Mouse (Mus musculus) limb, embryonic 15.5 days (tissue): Measurements from ENCODE around the gene Gm20721. TPM values are rescaled to one million over a fixed set of nuclear protein-coding genes. Genes with fewer than 3 reads are reported as not detected.
A peak's percentile ranks its signal among the peaks of the same experiment; 100 is the strongest.

Source experiments
- ATAC-seq: fragments of 200-750 bp; cut with Nextera tagmentation; 2 replicates; pipeline ENCODE4 v1.8.0; 2017; ENCODE audit warnings: low read depth, moderate TSS enrichment; ENCODE audit not compliant: insufficient number of reproducible peaks, low FRiP score, low TSS enrichment
- H3K27ac ChIP-seq: fragments of 300-500 bp; sonication (generic); 2 replicates; pipeline ENCODE4 v1.5.1; 2015; ENCODE audit warnings: moderate library complexity, mild to moderate bottlenecking, inconsistent platforms
- H3K27me3 ChIP-seq: fragments of 300-500 bp; sonication (generic); 2 replicates; pipeline ENCODE4 v1.6.1; 2015; ENCODE audit warnings: inconsistent platforms
- H3K36me3 ChIP-seq: fragments of 300-500 bp; sonication (generic); 2 replicates; pipeline ENCODE4 v1.6.1; 2015; ENCODE audit warnings: inconsistent platforms
- H3K4me1 ChIP-seq: fragments of 300-500 bp; sonication (generic); 2 replicates; pipeline ENCODE4 v1.6.1; 2015; ENCODE audit warnings: inconsistent platforms
- H3K4me2 ChIP-seq: fragments of 300-500 bp; sonication (generic); 2 replicates; pipeline ENCODE4 v1.6.1; 2015; ENCODE audit warnings: mild to moderate bottlenecking, inconsistent platforms
- H3K4me3 ChIP-seq: fragments of 300-500 bp; sonication (generic); 2 replicates; pipeline ENCODE4 v1.5.1; 2015; ENCODE audit warnings: mild to moderate bottlenecking, inconsistent platforms
- H3K9ac ChIP-seq: fragments of 300-500 bp; sonication (generic); 2 replicates; pipeline ENCODE4 v1.6.1; 2015; ENCODE audit warnings: inconsistent platforms
- H3K9me3 ChIP-seq: fragments of 300-500 bp; sonication (generic); 2 replicates; pipeline ENCODE4 v1.6.1; 2016; ENCODE audit warnings: inconsistent platforms
- WGBS: fragments of 180-500 bp; shearing (Covaris S2); methylation state at CpG from one replicate; pipeline ENCODE4 v1.1.7; 2015; 5-methylcytosine and 5-hydroxymethylcytosine counted together
- polyA plus RNA-seq: library from polyadenylated mRNA; unstranded; fragments of >200 nt; fragmentation: Nextera tagmentation; extraction: Ambion mirVana; gene quantifications from 2 replicates; pipeline ENCODE4 v1.2.1, GENCODE M21; 2015

The Gm20721 gene
- polyA plus RNA-seq, 1 experiment from 2014 or later: 28.5 TPM

DNA sequence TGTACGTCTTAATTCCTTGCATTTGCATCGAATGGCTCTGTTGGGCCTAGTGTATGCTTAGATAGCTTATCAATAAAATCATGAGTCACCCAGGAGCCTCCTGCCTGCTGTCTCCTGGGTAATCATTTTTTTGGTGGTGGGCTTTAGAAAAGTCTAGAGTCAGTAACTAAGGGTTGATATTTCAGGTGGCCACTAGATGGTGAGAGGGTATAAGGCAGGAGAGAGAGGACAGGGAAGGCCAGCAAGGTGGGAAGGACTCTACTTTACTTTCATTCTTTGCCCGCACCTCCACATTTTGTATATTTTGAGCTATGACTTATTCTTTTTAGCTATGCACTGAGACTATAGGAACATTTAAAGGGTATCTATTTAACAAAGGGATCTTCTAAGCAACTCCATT, 38.6 kb downstream of the Gm20721 start:
- no peaks in the 10 kb centered on the region for H3K36me3 ChIP-seq
- peaks cover 7% of the 10 kb centered on the region for H3K4me1 ChIP-seq
- H3K27ac ChIP-seq: no peak overlapping the region
- H3K27me3 ChIP-seq: no peaks in the 10 kb centered on the region
- H3K9ac ChIP-seq: no peak overlapping the region
- 81% methylated on average over 3 of the region's 3 CpGs for WGBS
- no peak for ATAC-seq
- no peak overlapping the region for H3K4me2 ChIP-seq
- H3K4me3 ChIP-seq: no peak overlapping the region
- H3K9me3 ChIP-seq: no peaks in the 10 kb centered on the region

DNA sequence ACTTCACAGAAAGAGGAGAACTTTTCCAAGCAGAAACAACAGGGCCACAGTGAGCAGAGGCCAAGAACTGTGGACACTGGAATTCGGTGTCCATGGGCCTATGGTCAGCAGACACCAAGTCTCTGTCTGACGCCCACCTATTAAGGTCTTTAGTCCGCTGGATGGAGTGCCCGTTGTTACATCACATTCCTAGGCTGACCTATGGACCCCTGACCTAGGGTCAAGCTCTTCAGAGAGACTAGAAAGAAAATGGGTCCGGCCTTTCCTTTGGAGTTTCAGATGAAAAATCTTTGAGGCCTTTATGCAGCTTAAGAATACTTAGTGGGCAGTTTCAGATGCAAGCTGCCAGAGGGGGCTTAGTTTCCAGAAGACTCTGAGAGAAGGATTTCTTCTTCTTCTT, 40.9 kb downstream of the Gm20721 start:
- Histone ChIP-seq H3K9me3 (peaks cover 2% of the 10 kb centered on the region; the same call in 1 of the 2 replicates), H3K4me3 (no peak overlapping the region), H3K4me1 (no peaks in the 10 kb centered on the region), H3K4me2 (no peak overlapping the region), H3K9ac (no peak overlapping the region), H3K27me3 (peaks cover 1% of the 10 kb centered on the region; the same call in 1 of the 2 replicates), H3K27ac (no peak overlapping the region), H3K36me3 (peaks cover 2% of the 10 kb centered on the region)
- ATAC-seq: no peak
- 19% methylated on average over 5 of the region's 5 CpGs for WGBS

DNA sequence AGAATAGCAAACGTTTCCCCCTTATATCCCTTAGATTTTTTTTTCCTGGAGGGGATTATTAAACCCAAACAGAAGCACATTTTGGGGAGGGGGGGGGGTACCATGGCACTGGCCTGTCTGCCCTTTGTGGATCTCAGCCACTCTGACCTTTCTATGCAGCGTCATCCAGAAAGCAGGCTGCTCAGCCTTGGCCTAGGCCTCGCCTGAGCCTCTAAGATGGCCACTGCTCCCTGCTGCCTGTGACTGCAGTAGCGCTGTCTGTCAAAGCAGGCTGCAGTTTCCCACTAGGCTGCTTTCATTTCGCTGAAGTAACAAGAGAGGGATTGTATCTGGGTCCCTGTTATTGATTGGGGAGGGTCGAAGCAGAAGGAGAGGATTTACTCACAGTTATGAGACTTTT, 44.0 kb downstream of the Gm20721 start:
- Histone ChIP-seq H3K27me3 (peaks cover 31% of the 10 kb centered on the region), H3K4me3 (no peak overlapping the region), H3K9me3 (peaks cover 32% of the 10 kb centered on the region), H3K27ac (no peak overlapping the region), H3K9ac (no peak overlapping the region), H3K4me2 (no peak overlapping the region), H3K36me3 (peaks cover 32% of the 10 kb centered on the region), H3K4me1 (peaks cover 25% of the 10 kb centered on the region)
- no peak for ATAC-seq
- 58% methylated on average over 6 of the region's 6 CpGs for WGBS

DNA sequence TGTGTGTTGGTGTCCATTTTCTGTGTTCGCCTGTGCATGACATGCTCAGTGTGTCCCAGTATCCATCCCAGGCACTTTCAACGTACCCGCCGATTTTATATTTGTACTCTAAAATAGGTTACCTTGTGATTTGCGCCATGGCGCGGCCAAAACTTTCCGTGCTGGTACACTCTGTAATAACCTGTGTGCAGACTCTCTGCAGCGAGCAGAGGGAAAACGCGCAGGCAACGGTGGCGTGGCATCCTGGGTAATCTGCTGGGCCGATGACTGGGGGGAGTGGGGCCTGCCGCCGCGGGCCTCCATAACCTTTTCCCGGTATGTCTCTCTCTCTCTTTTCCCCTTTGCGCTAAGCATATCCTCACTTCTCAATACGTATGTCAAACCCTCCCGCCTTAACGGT, 45.8 kb downstream of the Gm20721 start:
- Histone ChIP-seq H3K4me3 (peak overlapping the region; percentile 40), H3K9ac (no peak overlapping the region), H3K9me3 (peaks cover 42% of the 10 kb centered on the region), H3K4me2 (peak overlapping the region; percentile 52), H3K27ac (no peak overlapping the region), H3K4me1 (peaks cover 35% of the 10 kb centered on the region), H3K36me3 (peaks cover 48% of the 10 kb centered on the region), H3K27me3 (peaks cover 38% of the 10 kb centered on the region)
- no peak for ATAC-seq
- 57% methylated on average over 22 of the region's 22 CpGs for WGBS

DNA sequence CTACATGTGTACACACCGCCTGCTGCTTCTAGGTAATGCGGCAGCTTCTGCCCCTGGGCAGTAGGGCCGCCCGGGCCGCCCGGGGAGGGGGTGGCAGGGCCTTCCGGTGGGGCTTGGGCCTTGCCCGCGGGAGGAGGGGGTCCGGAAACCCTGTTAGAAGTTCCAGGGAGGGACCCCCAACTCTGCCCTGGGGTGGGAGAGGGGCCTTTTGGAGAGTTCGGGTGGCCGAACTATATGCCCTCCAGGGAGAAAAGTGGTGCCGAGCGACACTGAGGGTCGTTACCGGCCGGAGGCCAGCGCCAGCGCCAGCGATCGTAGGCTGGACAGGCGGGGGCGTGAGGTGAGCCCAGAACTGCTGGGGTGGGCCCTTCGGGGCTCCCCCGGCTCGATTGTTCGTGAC, 46.3 kb downstream of the Gm20721 start:
- Histone ChIP-seq H3K9me3 (peaks cover 47% of the 10 kb centered on the region), H3K36me3 (peaks cover 52% of the 10 kb centered on the region), H3K27ac (no peak overlapping the region), H3K4me3 (peak overlapping the region; percentile 40), H3K27me3 (peaks cover 38% of the 10 kb centered on the region), H3K4me2 (peak overlapping the region; percentile 52), H3K9ac (no peak overlapping the region), H3K4me1 (peaks cover 35% of the 10 kb centered on the region)
- 45% methylated on average over 27 of the region's 27 CpGs for WGBS
- ATAC-seq: no peak

DNA sequence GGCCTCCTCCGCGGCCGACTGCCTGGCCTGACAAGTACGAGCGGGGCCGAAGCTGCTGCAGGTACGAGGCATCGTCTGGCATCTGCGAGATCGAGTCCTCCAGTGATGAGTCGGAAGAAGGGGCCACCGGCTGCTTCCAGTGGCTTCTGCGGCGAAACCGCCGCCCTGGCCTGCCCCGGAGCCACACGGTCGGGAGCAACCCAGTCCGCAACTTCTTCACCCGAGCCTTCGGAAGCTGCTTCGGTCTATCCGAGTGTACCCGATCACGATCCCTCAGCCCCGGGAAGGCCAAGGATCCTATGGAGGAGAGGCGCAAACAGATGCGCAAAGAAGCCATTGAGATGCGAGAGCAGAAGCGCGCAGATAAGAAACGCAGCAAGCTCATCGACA, 46.7 kb downstream of the Gm20721 start:
- 59% methylated on average over 34 of the region's 34 CpGs for WGBS
- Histone ChIP-seq H3K27ac (no peak overlapping the region), H3K4me2 (peak overlapping the region; percentile 52), H3K36me3 (peaks cover 56% of the 10 kb centered on the region), H3K9me3 (peaks cover 51% of the 10 kb centered on the region), H3K9ac (no peak overlapping the region), H3K4me3 (peak overlapping the region; percentile 40), H3K4me1 (peaks cover 35% of the 10 kb centered on the region), H3K27me3 (peaks cover 38% of the 10 kb centered on the region)
- ATAC-seq: no peak

DNA sequence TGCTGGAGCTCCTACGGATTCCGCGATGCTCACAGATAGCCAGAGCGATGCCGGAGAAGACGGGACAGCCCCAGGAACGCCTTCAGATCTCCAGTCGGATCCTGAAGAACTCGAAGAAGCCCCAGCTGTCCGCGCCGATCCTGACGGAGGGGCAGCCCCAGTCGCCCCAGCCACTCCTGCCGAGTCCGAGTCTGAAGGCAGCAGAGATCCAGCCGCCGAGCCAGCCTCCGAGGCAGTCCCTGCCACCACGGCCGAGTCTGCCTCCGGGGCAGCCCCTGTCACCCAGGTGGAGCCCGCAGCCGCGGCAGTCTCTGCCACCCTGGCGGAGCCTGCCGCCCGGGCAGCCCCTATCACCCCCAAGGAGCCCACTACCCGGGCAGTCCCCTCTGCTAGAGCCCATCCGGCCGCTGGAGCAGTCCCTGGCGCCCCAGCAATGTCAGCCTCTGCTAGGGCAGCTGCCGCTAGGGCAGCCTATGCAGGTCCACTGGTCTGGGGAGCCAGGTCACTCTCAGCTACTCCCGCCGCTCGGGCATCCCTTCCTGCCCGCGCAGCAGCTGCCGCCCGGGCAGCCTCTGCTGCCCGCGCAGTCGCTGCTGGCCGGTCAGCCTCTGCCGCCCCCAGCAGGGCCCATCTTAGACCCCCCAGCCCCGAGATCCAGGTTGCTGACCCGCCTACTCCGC, 47.3 kb downstream of the Gm20721 start:
- Histone ChIP-seq H3K27me3 (peaks cover 38% of the 10 kb centered on the region), H3K4me3 (peak overlapping the region; percentile 40), H3K9me3 (peaks cover 56% of the 10 kb centered on the region), H3K4me2 (peak overlapping the region; percentile 52), H3K9ac (no peak overlapping the region), H3K27ac (no peak overlapping the region), H3K4me1 (peaks cover 35% of the 10 kb centered on the region), H3K36me3 (peaks cover 61% of the 10 kb centered on the region)
- ATAC-seq: no peak
- 58% methylated on average over 48 of the region's 48 CpGs for WGBS

DNA sequence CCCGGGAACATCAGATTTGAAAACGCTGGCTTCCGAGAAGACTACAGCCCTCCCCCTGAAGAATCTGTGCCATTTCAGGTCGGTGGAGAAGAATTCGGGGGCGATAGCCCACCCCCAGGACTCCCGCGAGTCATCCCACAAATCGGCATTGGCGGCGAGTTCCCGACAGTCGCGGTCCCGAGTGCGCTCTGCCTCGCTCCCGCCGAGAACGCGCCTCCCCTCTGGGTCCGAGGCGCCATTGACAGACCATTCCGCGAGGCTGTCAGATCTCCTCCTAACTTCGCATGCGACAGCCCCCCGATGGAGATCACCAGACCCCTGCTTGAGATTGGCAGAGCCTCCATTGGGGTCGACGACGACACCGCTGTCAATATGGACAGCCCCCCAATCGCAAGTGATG, 48.0 kb downstream of the Gm20721 start:
- no peak overlapping the region for H3K27ac ChIP-seq

DNA sequence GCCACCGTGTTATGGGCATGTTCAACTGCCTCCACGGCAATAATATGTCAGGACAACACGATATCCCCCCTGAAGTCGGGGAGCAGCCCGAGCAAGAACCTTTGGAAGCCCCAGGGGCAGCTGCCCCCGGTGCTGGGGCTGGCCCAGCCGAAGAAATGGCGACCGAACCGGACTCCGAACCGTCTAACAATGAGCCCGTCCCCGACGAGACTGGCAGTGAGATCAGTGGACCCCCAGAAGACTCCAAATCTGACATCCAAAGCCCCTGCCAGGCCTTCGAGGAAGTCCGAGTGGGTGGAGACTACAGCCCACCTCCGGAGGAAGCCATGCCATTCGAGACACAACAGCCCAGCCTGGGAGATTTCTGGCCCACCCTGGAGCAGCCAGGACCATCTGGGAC, 48.7 kb downstream of the Gm20721 start:
- Histone ChIP-seq H3K27ac (no peak overlapping the region), H3K4me1 (peaks cover 37% of the 10 kb centered on the region), H3K27me3 (peaks cover 38% of the 10 kb centered on the region), H3K9me3 (peaks cover 56% of the 10 kb centered on the region), H3K4me3 (peak overlapping the region; percentile 40), H3K4me2 (peak overlapping the region; percentile 52), H3K9ac (no peak overlapping the region), H3K36me3 (peaks cover 64% of the 10 kb centered on the region)
- ATAC-seq: no peak
- WGBS: 67% methylated on average over 19 of the region's 19 CpGs

More for the DNA sequence above, 48.0 kb downstream of the Gm20721 start:
- Histone ChIP-seq H3K4me3 (peak overlapping the region; percentile 40), H3K9me3 (peaks cover 56% of the 10 kb centered on the region), H3K4me1 (peaks cover 37% of the 10 kb centered on the region), H3K27me3 (peaks cover 38% of the 10 kb centered on the region), H3K9ac (no peak overlapping the region), H3K4me2 (peak overlapping the region; percentile 52), H3K36me3 (peaks cover 61% of the 10 kb centered on the region)
- ATAC-seq: no peak
- WGBS: 43% methylated on average over 33 of the region's 33 CpGs

DNA sequence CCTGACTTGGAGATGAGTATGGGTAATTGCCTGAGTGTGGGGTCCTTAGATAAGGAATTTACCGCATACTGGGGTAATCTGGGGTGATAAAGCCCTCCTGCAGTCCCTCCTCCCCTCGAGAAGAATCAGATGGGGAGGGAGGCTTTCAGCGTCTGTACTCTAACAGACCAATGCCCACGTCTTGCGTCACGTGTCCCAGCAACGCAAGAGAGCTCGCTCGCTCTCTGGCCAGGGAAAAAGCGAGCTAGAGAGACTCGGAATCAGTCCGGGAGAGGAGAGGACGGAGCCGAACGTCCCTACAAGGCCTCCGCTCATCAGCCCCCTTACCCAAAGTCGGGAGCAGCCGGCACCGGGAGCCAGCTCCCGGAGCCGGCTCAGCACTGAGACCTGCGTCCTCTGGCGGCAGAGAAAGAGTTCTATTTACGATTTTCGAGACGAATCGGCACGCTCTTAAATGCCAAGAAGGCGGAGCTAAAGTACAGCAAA, 49.4 kb downstream of the Gm20721 start:
- Histone ChIP-seq H3K27ac (no peak overlapping the region), H3K4me3 (peak overlapping the region; percentile 25), H3K27me3 (peaks cover 38% of the 10 kb centered on the region), H3K9ac (no peak overlapping the region), H3K4me1 (peaks cover 44% of the 10 kb centered on the region), H3K36me3 (peaks cover 65% of the 10 kb centered on the region), H3K9me3 (peaks cover 56% of the 10 kb centered on the region), H3K4me2 (peak overlapping the region; percentile 31; the same call in 1 of the 2 replicates)
- ATAC-seq: no peak
- 48% methylated on average over 29 of the region's 29 CpGs for WGBS

DNA sequence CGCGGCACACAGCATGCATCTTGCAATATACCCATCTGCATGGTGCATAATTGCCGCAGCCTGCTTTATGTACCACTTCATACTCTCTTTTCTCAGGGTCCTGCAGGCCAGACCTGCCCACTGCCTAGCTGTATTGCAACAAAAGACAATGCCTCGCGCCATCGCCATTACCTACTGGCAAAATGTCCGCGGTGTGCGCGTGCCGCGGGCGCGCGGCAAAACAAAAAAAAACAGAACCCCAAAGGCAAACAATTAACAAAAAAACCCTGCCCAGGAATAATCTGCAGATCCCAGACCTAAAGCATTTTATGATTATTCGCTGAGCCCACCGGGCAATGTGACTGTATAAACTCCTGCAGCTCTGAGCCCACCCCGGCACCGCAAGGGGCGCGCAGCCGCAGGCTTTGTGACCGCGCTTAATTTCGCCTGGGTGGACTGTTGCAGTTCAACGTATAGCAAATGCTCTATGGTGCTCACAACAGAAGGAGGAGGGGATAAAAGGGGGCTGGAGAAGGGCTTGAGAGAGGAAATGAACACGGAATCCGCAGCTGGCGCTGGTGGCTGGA, 50.5 kb downstream of the Gm20721 start:
- Histone ChIP-seq H3K36me3 (peaks cover 68% of the 10 kb centered on the region), H3K9me3 (peaks cover 56% of the 10 kb centered on the region)

DNA sequence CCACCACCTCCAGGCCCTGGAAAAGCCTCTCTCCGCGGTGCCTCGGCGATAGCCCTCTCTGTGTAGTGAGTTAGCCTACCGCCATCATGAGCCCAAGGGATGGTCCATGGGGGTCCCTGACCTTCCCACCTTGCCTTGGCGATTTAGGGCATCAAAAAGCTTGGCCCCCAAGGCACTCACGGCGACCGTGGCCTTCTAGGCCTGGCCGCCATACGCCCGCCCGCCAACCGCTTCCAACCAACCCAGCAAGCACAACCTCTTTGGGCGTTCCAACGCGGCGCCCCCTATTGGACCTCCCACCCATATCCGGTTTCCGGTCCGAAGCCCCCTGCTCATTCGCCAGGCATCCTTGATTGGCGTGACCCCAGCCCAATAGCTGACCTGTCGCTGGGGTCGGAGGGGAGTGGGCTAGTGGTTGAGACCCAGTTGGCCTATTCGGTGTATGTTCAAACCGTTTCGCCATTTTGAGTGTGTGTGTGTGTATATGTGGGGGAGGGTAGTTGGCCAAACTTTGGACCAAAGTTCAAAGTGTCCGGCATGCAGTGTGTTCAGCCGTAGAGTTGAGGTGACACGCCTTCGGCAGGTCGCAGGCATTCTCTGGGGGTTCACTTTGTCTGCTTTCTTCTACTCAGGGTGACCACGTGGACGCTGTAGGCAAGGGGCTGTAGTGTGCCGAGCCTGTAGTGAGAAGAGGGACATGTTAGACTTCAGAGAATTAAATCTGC, 51.2 kb downstream of the Gm20721 start:
- 52% methylated on average over 36 of the region's 36 CpGs for WGBS
- peaks cover 63% of the 10 kb centered on the region for H3K36me3 ChIP-seq
- H3K4me2 ChIP-seq: peak overlapping the region; percentile 53
- H3K4me3 ChIP-seq: peak overlapping the region; percentile 55
- peaks cover 52% of the 10 kb centered on the region for H3K9me3 ChIP-seq
- ATAC-seq: peak; percentile 84
- H3K27ac ChIP-seq: peak overlapping the region; percentile 82
- H3K9ac ChIP-seq: peak overlapping the region; percentile 54
- H3K4me1 ChIP-seq: peaks cover 60% of the 10 kb centered on the region
- peaks cover 33% of the 10 kb centered on the region for H3K27me3 ChIP-seq

More for the DNA sequence above, 50.5 kb downstream of the Gm20721 start:
- Histone ChIP-seq H3K4me2 (peak overlapping the region; percentile 53), H3K4me1 (peaks cover 55% of the 10 kb centered on the region), H3K4me3 (peak overlapping the region; percentile 55), H3K9ac (no peak overlapping the region), H3K27ac (no peak overlapping the region), H3K27me3 (peaks cover 38% of the 10 kb centered on the region)
- no peak for ATAC-seq
- 55% methylated on average over 29 of the region's 29 CpGs for WGBS
